Mouse (Mus musculus) neural tube, embryonic 15.5 days (tissue): ENCODE results near the gene Ttf1. TPM values are rescaled to one million over a fixed set of nuclear protein-coding genes. Genes with fewer than 3 reads are reported as not detected.

ENCODE experiments used
- polyA plus RNA-seq: library from polyadenylated mRNA; unstranded; fragments of >200 nt; fragmentation: Nextera tagmentation; extraction: Ambion mirVana; gene quantifications from 2 replicates; pipeline ENCODE4 v1.2.1, GENCODE M21; 2015

Ttf1 gene
- polyA plus RNA-seq, 1 experiment from 2014 or later = 5.7 TPM

Other genes with a start within 250 kb of the Ttf1 start
- 14.2 and 14.4 TPM in 2 replicates for gene Gtf3c4, start 219.9 kb upstream of the Ttf1 start, polyA plus RNA-seq
- 11.0 and 12.3 TPM in 2 replicates for gene Ddx31, start 219.9 kb upstream of the Ttf1 start, polyA plus RNA-seq
- gene Barhl1, start 143.6 kb upstream of the Ttf1 start, polyA plus RNA-seq = 4.5 and 7.5 TPM in 2 replicates
- 0.47 and 0.49 TPM in 2 replicates for gene Cfap77, start 5.2 kb upstream of the Ttf1 start, polyA plus RNA-seq
- gene Setx, start 63.9 kb downstream of the Ttf1 start, polyA plus RNA-seq = 10.2 and 11.5 TPM in 2 replicates
- 1.3 and 1.7 TPM in 2 replicates for gene Ntng2, start 192.7 kb downstream of the Ttf1 start, polyA plus RNA-seq